Mouse (Mus musculus): ENCODE results near the gene Axin2.

DNA sequence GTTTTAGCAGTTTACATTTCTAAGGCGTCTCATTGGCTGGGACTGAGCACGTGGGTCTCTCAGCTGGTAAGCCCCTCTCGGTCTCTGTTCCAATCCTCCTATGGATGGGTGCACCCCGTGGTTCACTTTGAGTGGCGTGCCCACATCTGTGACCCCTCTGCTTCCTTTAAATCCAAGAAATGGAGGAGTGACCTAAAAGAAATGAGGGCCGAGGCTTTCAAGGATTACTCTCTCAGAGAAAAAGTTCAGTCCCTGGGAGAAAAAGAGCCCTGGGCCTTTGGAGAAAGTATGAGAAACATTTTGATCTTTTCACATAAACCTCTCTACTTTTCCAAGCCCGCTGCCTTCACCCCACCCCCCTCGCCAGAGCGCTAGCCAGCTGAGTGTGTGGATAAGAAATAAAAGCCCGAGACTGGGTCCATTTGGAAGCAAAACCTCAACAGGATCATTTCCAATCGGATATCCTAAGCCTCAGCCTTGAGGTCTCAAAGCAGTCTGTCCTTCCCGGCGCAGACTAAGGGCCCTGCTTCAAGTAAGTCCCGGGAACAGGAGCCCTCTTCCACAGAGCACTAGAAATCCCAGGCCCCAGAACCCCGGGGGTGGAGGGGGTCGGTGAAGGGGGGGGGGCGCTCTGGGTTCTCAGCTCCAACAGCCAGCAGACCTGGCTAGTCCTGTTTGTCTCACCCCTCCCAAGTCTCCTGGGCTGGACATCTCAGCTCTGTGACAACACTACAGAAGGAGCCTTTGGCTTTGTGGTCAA lies 28.9 kb upstream of the Axin2 start:
- TF ChIP-seq FLI1 (IDR thresholded peaks at IDR 0.05; ENCODE audit: low read length), result no peak
- TF ChIP-seq GATA1 (IDR thresholded peaks at IDR 0.05; ENCODE audit: borderline replicate concordance, low read length), result no peak

Data from megakaryocyte, embryonic 14.5 days (primary cell).